Mouse (Mus musculus) heart, embryonic 13.5 days (tissue): ENCODE measurements at regions not wholly inside any gene's neighbourhood (a gene's known extent, or its start where the extent isn't known, plus 50 kb on each side); places are given as distances from the start of the nearest gene placed in this dataset.

Experiments
- ATAC-seq: fragments of 200-750 bp; cut with Nextera tagmentation; 2 replicates; pipeline ENCODE4 v1.8.0; 2017; ENCODE audit warnings: moderate TSS enrichment; ENCODE audit not compliant: insufficient number of reproducible peaks, low FRiP score, low TSS enrichment; ENCODE audit errors: extremely low read depth
- H3K27ac ChIP-seq: fragments of 300-500 bp; sonication (generic); replicated peaks from 2 replicates; pipeline ENCODE4 v1.5.1; 2015; ENCODE audit warnings: moderate library complexity, mild to moderate bottlenecking, inconsistent platforms
- H3K27me3 ChIP-seq: fragments of 300-500 bp; sonication (generic); replicated peaks from 2 replicates; pipeline ENCODE4 v1.6.1; 2015; ENCODE audit warnings: mild to moderate bottlenecking, inconsistent platforms
- H3K36me3 ChIP-seq: fragments of 300-500 bp; sonication (generic); 2 replicates; pipeline ENCODE4 v1.6.1; 2015; ENCODE audit warnings: mild to moderate bottlenecking, inconsistent platforms
- H3K4me1 ChIP-seq: fragments of 300-500 bp; sonication (generic); 2 replicates; pipeline ENCODE4 v1.6.1; 2015; ENCODE audit warnings: inconsistent platforms
- H3K4me2 ChIP-seq: fragments of 300-500 bp; sonication (generic); 2 replicates; pipeline ENCODE4 v1.6.1; 2015; ENCODE audit warnings: inconsistent platforms, mild to moderate bottlenecking, moderate library complexity
- H3K4me3 ChIP-seq: fragments of 300-500 bp; sonication (generic); 2 replicates; pipeline ENCODE4 v1.5.1; 2015; ENCODE audit warnings: moderate library complexity, mild to moderate bottlenecking, inconsistent platforms
- H3K9ac ChIP-seq: fragments of 300-500 bp; sonication (generic); 2 replicates; pipeline ENCODE4 v1.6.1; 2015; ENCODE audit warnings: inconsistent platforms, mild to moderate bottlenecking, moderate library complexity
- H3K9me3 ChIP-seq: fragments of 300-500 bp; sonication (generic); 2 replicates; pipeline ENCODE4 v1.6.1; 2016; ENCODE audit warnings: inconsistent platforms
- WGBS: fragments of 180-500 bp; shearing (Covaris S2); methylation state at CpG from one replicate; pipeline ENCODE4 v1.1.7; 2015; ENCODE audit warnings: mixed read lengths; 5-methylcytosine and 5-hydroxymethylcytosine counted together

GRCm38 (mm10) chr4:138509901-138510300, 55.8 kb downstream of the Camk2n1 start:
- H3K4me2 ChIP-seq: no peak overlapping the region
- no peaks in the 10 kb centered on the region for H3K36me3 ChIP-seq
- no peak overlapping the region for H3K27ac ChIP-seq
- H3K4me1 ChIP-seq: no peaks in the 10 kb centered on the region
- 63% methylated on average over 11 of the region's 11 CpGs for WGBS
- no peaks in the 10 kb centered on the region for H3K9me3 ChIP-seq
- H3K9ac ChIP-seq: no peak overlapping the region
- peaks cover 80% of the 10 kb centered on the region for H3K27me3 ChIP-seq
- H3K4me3 ChIP-seq: no peak overlapping the region
- no peak for ATAC-seq

- WGBS: 35% methylated on average over 2 of the region's 2 CpGs
- ATAC-seq: no peak
- no peak overlapping the region for H3K4me2 ChIP-seq
- no peaks in the 10 kb centered on the region for H3K4me1 ChIP-seq
- H3K9ac ChIP-seq: no peak overlapping the region
- no peaks in the 10 kb centered on the region for H3K9me3 ChIP-seq
- no peak overlapping the region for H3K27ac ChIP-seq
- H3K4me3 ChIP-seq: no peak overlapping the region
- no peaks in the 10 kb centered on the region for H3K36me3 ChIP-seq
- peaks cover 75% of the 10 kb centered on the region for H3K27me3 ChIP-seq
Measured at GRCm38 (mm10) chr4:138513876-138514275, 59.8 kb downstream of the Camk2n1 start.
